Mouse (Mus musculus) heart, embryonic 16.5 days (tissue): ENCODE results near the gene Dync1li2. TPM values are rescaled to one million over a fixed set of nuclear protein-coding genes. Genes with fewer than 3 reads are reported as not detected.

Experiments
- ATAC-seq: fragments of 200-750 bp; cut with Nextera tagmentation; replicated peaks from 2 replicates; pipeline ENCODE4 v1.8.0; 2017; ENCODE audit warnings: moderate number of reproducible peaks; ENCODE audit not compliant: insufficient read depth, low FRiP score; ENCODE audit errors: extremely low read depth
- H3K27ac ChIP-seq: fragments of 300-500 bp; sonication (generic); 2 replicates; pipeline ENCODE4 v1.5.1; 2014; ENCODE audit warnings: mild to moderate bottlenecking, low read length, control low read depth, moderate library complexity
- H3K27me3 ChIP-seq: fragments of 300-500 bp; sonication (generic); 2 replicates; pipeline ENCODE4 v1.6.1; 2014; ENCODE audit warnings: low read length, mixed read lengths; ENCODE audit not compliant: control insufficient read depth, insufficient read depth
- H3K36me3 ChIP-seq: fragments of 300-500 bp; sonication (generic); 2 replicates; pipeline ENCODE4 v1.6.1; 2014; ENCODE audit not compliant: control insufficient read depth, insufficient read depth
- H3K4me1 ChIP-seq: fragments of 300-500 bp; sonication (generic); 2 replicates; pipeline ENCODE4 v1.6.1; 2014; ENCODE audit warnings: low read length, mixed read lengths; ENCODE audit not compliant: control insufficient read depth, insufficient read depth
- H3K4me2 ChIP-seq: fragments of 300-500 bp; sonication (generic); 2 replicates; pipeline ENCODE4 v1.6.1; 2014; ENCODE audit warnings: low read depth, mild to moderate bottlenecking, control low read depth, low read length
- H3K4me3 ChIP-seq: fragments of 300-500 bp; sonication (generic); 2 replicates; pipeline ENCODE4 v1.5.1; 2014; ENCODE audit warnings: mild to moderate bottlenecking, control low read depth, low read length
- H3K9ac ChIP-seq: fragments of 300-500 bp; sonication (generic); 2 replicates; pipeline ENCODE4 v1.6.1; 2014; ENCODE audit warnings: low read length, control low read depth
- H3K9me3 ChIP-seq: fragments of 300-500 bp; sonication (generic); replicated peaks from 2 replicates; pipeline ENCODE4 v1.6.1; 2016; ENCODE audit warnings: low read length; ENCODE audit not compliant: control insufficient read depth
- WGBS: fragments of 180-500 bp; shearing (Covaris S2); extraction: QIAGEN DNeasy Blood & Tissue Kit; methylation state at CpG from one replicate; pipeline ENCODE4 v1.1.7; 2014; 5-methylcytosine and 5-hydroxymethylcytosine counted together
- polyA plus RNA-seq: library from polyadenylated mRNA; unstranded; fragments of >200 nt; fragmentation: Nextera tagmentation; extraction: Ambion mirVana; gene quantifications from 2 replicates; pipeline ENCODE4 v1.2.1, GENCODE M21; 2015

Dync1li2 gene
- polyA plus RNA-seq, 1 experiment from 2014 or later: 54.2 TPM

GRCm38 (mm10) chr8:104393767-104394166 is 49.1 kb downstream of the Dync1li2 start:
- peak overlapping the region; percentile 94 for H3K4me2 ChIP-seq
- no peak overlapping the region for H3K27ac ChIP-seq
- H3K4me3 ChIP-seq: no peak overlapping the region; the same call in 1 of the 2 replicates
- ATAC-seq: no peak
- H3K4me1 ChIP-seq: peaks cover 11% of the 10 kb centered on the region
- peaks cover 4% of the 10 kb centered on the region; the same call in 1 of the 2 replicates for H3K9me3 ChIP-seq
- no peak overlapping the region for H3K9ac ChIP-seq
- H3K27me3 ChIP-seq: no peaks in the 10 kb centered on the region
- H3K36me3 ChIP-seq: no peaks in the 10 kb centered on the region
- WGBS: 68% methylated on average over 6 of the region's 6 CpGs

GRCm38 (mm10) chr8:104393139-104393538 is 49.7 kb downstream of the Dync1li2 start:
- no peak overlapping the region for H3K4me3 ChIP-seq
- peaks cover 4% of the 10 kb centered on the region; the same call in 1 of the 2 replicates for H3K9me3 ChIP-seq
- no peak for ATAC-seq
- H3K4me2 ChIP-seq: no peak overlapping the region
- H3K9ac ChIP-seq: no peak overlapping the region
- H3K36me3 ChIP-seq: no peaks in the 10 kb centered on the region
- H3K27ac ChIP-seq: no peak overlapping the region
- H3K4me1 ChIP-seq: peaks cover 12% of the 10 kb centered on the region
- H3K27me3 ChIP-seq: no peaks in the 10 kb centered on the region
- WGBS: 91% methylated on average over 7 of the region's 7 CpGs

- WGBS: 51% methylated on average over 8 of the region's 8 CpGs
- Histone ChIP-seq H3K27ac (no peak overlapping the region), H3K36me3 (no peaks in the 10 kb centered on the region), H3K4me1 (peaks cover 34% of the 10 kb centered on the region), H3K9me3 (no peaks in the 10 kb centered on the region), H3K4me3 (no peak overlapping the region), H3K9ac (no peak overlapping the region), H3K27me3 (no peaks in the 10 kb centered on the region), H3K4me2 (no peak overlapping the region)
- no peak for ATAC-seq
Measured at GRCm38 (mm10) chr8:104390245-104390644, 52.6 kb downstream of the Dync1li2 start.

- no peaks in the 10 kb centered on the region for H3K27me3 ChIP-seq
- H3K4me3 ChIP-seq: no peak overlapping the region
- 0 out of 2 replicates have a peak overlapping the region, but pooled peaks have one; percentile 30 for H3K9ac ChIP-seq
- ATAC-seq: peak; percentile 35; the same call in 1 of the 2 replicates
- WGBS: 69% methylated on average over 2 of the region's 2 CpGs
- H3K36me3 ChIP-seq: no peaks in the 10 kb centered on the region
- no peaks in the 10 kb centered on the region for H3K9me3 ChIP-seq
- H3K4me1 ChIP-seq: peaks cover 37% of the 10 kb centered on the region
- peak overlapping the region; percentile 0; the same call in 1 of the 2 replicates for H3K27ac ChIP-seq
- no peak overlapping the region for H3K4me2 ChIP-seq
Measured at GRCm38 (mm10) chr8:104387980-104388379, 54.9 kb downstream of the Dync1li2 start.

- H3K27ac ChIP-seq: peak overlapping the region; percentile 0; the same call in 1 of the 2 replicates
- no peak overlapping the region for H3K4me2 ChIP-seq
- WGBS: 54% methylated on average over 7 of the region's 7 CpGs
- no peaks in the 10 kb centered on the region for H3K27me3 ChIP-seq
- no peaks in the 10 kb centered on the region for H3K9me3 ChIP-seq
- no peak for ATAC-seq
- no peak overlapping the region for H3K4me3 ChIP-seq
- H3K36me3 ChIP-seq: no peaks in the 10 kb centered on the region
- no peak overlapping the region for H3K9ac ChIP-seq
- peaks cover 42% of the 10 kb centered on the region for H3K4me1 ChIP-seq
Measured at GRCm38 (mm10) chr8:104387501-104387900, 55.3 kb downstream of the Dync1li2 start.

GRCm38 (mm10) chr8:104386693-104387092 is 56.2 kb downstream of the Dync1li2 start:
- Histone ChIP-seq H3K4me3 (no peak overlapping the region), H3K27me3 (no peaks in the 10 kb centered on the region), H3K36me3 (no peaks in the 10 kb centered on the region), H3K9me3 (no peaks in the 10 kb centered on the region), H3K4me2 (no peak overlapping the region), H3K4me1 (peaks cover 47% of the 10 kb centered on the region), H3K27ac (no peak overlapping the region), H3K9ac (no peak overlapping the region)
- no peak for ATAC-seq
- 48% methylated on average over 4 of the region's 4 CpGs for WGBS

GRCm38 (mm10) chr8:104383977-104384376 is 58.9 kb downstream of the Dync1li2 start:
- Histone ChIP-seq H3K4me3 (no peak overlapping the region), H3K27ac (peak overlapping the region; percentile 21; the same call in 1 of the 2 replicates), H3K4me2 (no peak overlapping the region), H3K36me3 (no peaks in the 10 kb centered on the region), H3K9me3 (no peaks in the 10 kb centered on the region), H3K27me3 (no peaks in the 10 kb centered on the region), H3K9ac (no peak overlapping the region), H3K4me1 (peaks cover 47% of the 10 kb centered on the region)
- no peak for ATAC-seq
- WGBS: 73% methylated on average over 3 of the region's 3 CpGs

GRCm38 (mm10) chr8:104383296-104383695 is 59.6 kb downstream of the Dync1li2 start:
- Histone ChIP-seq H3K9me3 (no peaks in the 10 kb centered on the region), H3K27ac (no peak overlapping the region), H3K4me1 (peaks cover 47% of the 10 kb centered on the region), H3K27me3 (no peaks in the 10 kb centered on the region), H3K9ac (no peak overlapping the region), H3K4me3 (no peak overlapping the region), H3K4me2 (no peak overlapping the region), H3K36me3 (no peaks in the 10 kb centered on the region)
- WGBS: 41% methylated on average over 2 of the region's 2 CpGs
- ATAC-seq: no peak

- 85% methylated on average over 5 of the region's 5 CpGs for WGBS
- ATAC-seq: no peak
Measured at GRCm38 (mm10) chr8:104380961-104381411, 61.9 kb downstream of the Dync1li2 start.

More at GRCm38 (mm10) chr8:104380961-104381411, 61.9 kb downstream of the Dync1li2 start:
- peaks cover 30% of the 10 kb centered on the region for H3K4me1 ChIP-seq
- no peak overlapping the region for H3K4me2 ChIP-seq
- H3K36me3 ChIP-seq: no peaks in the 10 kb centered on the region
- no peak overlapping the region for H3K4me3 ChIP-seq
- H3K9me3 ChIP-seq: no peaks in the 10 kb centered on the region
- no peak overlapping the region for H3K9ac ChIP-seq
- H3K27me3 ChIP-seq: no peaks in the 10 kb centered on the region
- no peak overlapping the region for H3K27ac ChIP-seq
